Mouse (Mus musculus) CH12.LX (cell line): Measurements from ENCODE around the gene Becn1. TPM values are rescaled to one million over a fixed set of nuclear protein-coding genes. Genes with fewer than 3 reads are reported as not detected.

ENCODE experiments used
- DNase-seq: peaks from one replicate; pipeline ENCODE4 v3.0.0-alpha.2; 2013; ENCODE audit errors: extremely low read depth
- H3K27ac ChIP-seq: 2 replicates; pipeline ENCODE4 v1.5.1; 2012; ENCODE audit warnings: low read depth, mild to moderate bottlenecking, control low read depth, moderate library complexity; ENCODE audit not compliant: insufficient read depth
- H3K27me3 ChIP-seq: replicated peaks from 2 replicates; pipeline ENCODE3; 2012; ENCODE audit warnings: inconsistent platforms
- H3K36me3 ChIP-seq, 2 experiments: replicated peaks in 1 of 2; 2 replicates each; pipeline versions ENCODE3 to v1.6.1; 2012; ENCODE audit warnings: inconsistent platforms in 1 of 2, low read length in 1 of 2, mild to moderate bottlenecking in 1 of 2, mixed read lengths in 1 of 2, moderate library complexity in 1 of 2; ENCODE audit not compliant: control insufficient read depth in 1 of 2, insufficient read depth in 1 of 2
- H3K4me1 ChIP-seq, 2 experiments: 2 replicates each; pipeline ENCODE4 v1.6.1; 2012; ENCODE audit warnings: inconsistent platforms in 1 of 2, moderate library complexity in 1 of 2; ENCODE audit not compliant: insufficient read depth in 2 of 2, control insufficient read depth in 1 of 2
- H3K4me2 ChIP-seq: 2 replicates; pipeline ENCODE4 v1.6.1; 2012; ENCODE audit warnings: low read depth, mild to moderate bottlenecking, control low read depth; ENCODE audit not compliant: poor library complexity, insufficient read depth, severe bottlenecking
- H3K4me3 ChIP-seq, 3 experiments: fragments of 150-350 bp in 1 of 3; sonication (generic) in 1 of 3; replicated peaks in 1 of 3; 2 replicates each; pipeline versions ENCODE3 to v1.5.1; 2011 to 2012; ENCODE audit warnings: low read depth in 2 of 3, low read length in 2 of 3, mild to moderate bottlenecking in 2 of 3, moderate library complexity in 2 of 3, control low read depth in 1 of 3, improper control_type of control experiment in 1 of 3, inconsistent platforms in 1 of 3, mixed read lengths in 1 of 3; ENCODE audit not compliant: poor library complexity in 1 of 3
- H3K79me2 ChIP-seq: replicated peaks from 2 replicates; pipeline ENCODE4 v1.6.1; 2012; ENCODE audit warnings: mild to moderate bottlenecking, moderate library complexity; ENCODE audit not compliant: control insufficient read depth, poor library complexity, insufficient read depth, severe bottlenecking; ENCODE audit errors: extremely low read depth
- H3K9ac ChIP-seq: 2 replicates; pipeline ENCODE4 v1.6.1; 2012; ENCODE audit warnings: low read depth, mild to moderate bottlenecking, control low read depth, moderate library complexity; ENCODE audit not compliant: insufficient read depth
- H3K9me3 ChIP-seq: replicated peaks from 2 replicates; pipeline ENCODE3; 2012; ENCODE audit warnings: low read length, inconsistent platforms, mixed read lengths
- BHLHE40 ChIP-seq: IDR thresholded peaks from 2 replicates; pipeline ENCODE4 v1.6.1; 2011; ENCODE audit warnings: mild to moderate bottlenecking, low read depth, low read length, improper control_type of control experiment
- CHD1 ChIP-seq: IDR thresholded peaks from 2 replicates; pipeline ENCODE4 v1.6.1; 2012; ENCODE audit warnings: low read depth, low read length, improper control_type of control experiment, inconsistent platforms
- EP300 ChIP-seq: IDR thresholded peaks from 2 replicates; pipeline ENCODE4 v1.6.1; 2011; ENCODE audit warnings: low read length, improper control_type of control experiment
- ETS1 ChIP-seq: conservative IDR thresholded peaks from 2 replicates; pipeline ENCODE4 v1.6.1; 2012; ENCODE audit warnings: low read depth, mild to moderate bottlenecking, inconsistent platforms, low read length, improper control_type of control experiment, moderate library complexity
- HCFC1 ChIP-seq: IDR thresholded peaks from 2 replicates; pipeline ENCODE4 v1.6.1; 2012; ENCODE audit warnings: low read depth, mild to moderate bottlenecking, inconsistent platforms, low read length, improper control_type of control experiment
- IRF4 ChIP-seq: IDR thresholded peaks from 2 replicates; pipeline ENCODE4 v1.6.1; 2014; ENCODE audit warnings: low read depth, mild to moderate bottlenecking, inconsistent platforms, low read length, improper control_type of control experiment
- MEF2A ChIP-seq: IDR thresholded peaks from 2 replicates; pipeline ENCODE4 v1.6.1; 2014; ENCODE audit warnings: low read depth, mild to moderate bottlenecking, inconsistent platforms, low read length, improper control_type of control experiment, borderline replicate concordance
- MYC ChIP-seq: IDR thresholded peaks from 2 replicates; pipeline ENCODE4 v1.6.1; 2011; ENCODE audit warnings: low read depth, mild to moderate bottlenecking, improper control_type of control experiment, low read length
- NELFE ChIP-seq: IDR thresholded peaks from 2 replicates; pipeline ENCODE4 v1.6.1; 2011; ENCODE audit warnings: low read depth, low read length, improper control_type of control experiment
- RAD21 ChIP-seq: IDR thresholded peaks from 2 replicates; pipeline ENCODE4 v1.6.1; 2011; ENCODE audit warnings: low read depth, mild to moderate bottlenecking, low read length, improper control_type of control experiment, moderate library complexity
- TBP ChIP-seq: conservative IDR thresholded peaks from 2 replicates; pipeline ENCODE4 v1.6.1; 2011; ENCODE audit warnings: low read depth, low read length, improper control_type of control experiment
- USF1 ChIP-seq: IDR thresholded peaks from 2 replicates; pipeline ENCODE4 v1.6.1; 2014; ENCODE audit warnings: low read depth, mild to moderate bottlenecking, inconsistent platforms, low read length, improper control_type of control experiment
- USF2 ChIP-seq: conservative IDR thresholded peaks from 2 replicates; pipeline ENCODE4 v1.6.1; 2011; ENCODE audit warnings: low read depth, low read length, improper control_type of control experiment
- ZC3H11A ChIP-seq: IDR thresholded peaks from 2 replicates; pipeline ENCODE4 v1.6.1; 2012; ENCODE audit warnings: low read depth, mild to moderate bottlenecking, inconsistent platforms, low read length, improper control_type of control experiment
- ZMIZ1 ChIP-seq: IDR thresholded peaks from 2 replicates; pipeline ENCODE4 v1.6.1; 2012; ENCODE audit warnings: low read depth, mild to moderate bottlenecking, inconsistent platforms, low read length, improper control_type of control experiment
- dilution Hi-C: fragments of 300-500 bp; cut with MboI; formaldehyde crosslinking; loops from 2 replicates; pipeline ENCODE4 v1.14.3; 2020; ENCODE audit warnings: low sequenced_read_pairs; ENCODE audit not compliant: extremely low pct_unique_long_range_greater_than_20kb, extremely low pct_ligation_motif_present
- in situ Hi-C: fragments of 300-500 bp; cut with MboI; formaldehyde crosslinking; loops from 3 replicates; pipeline ENCODE4 v1.14.3; 2019; ENCODE audit warnings: low sequenced_read_pairs, low pct_ligation_motif_present, low pct_unique_long_range_greater_than_20kb, mixed read lengths
- polyA plus RNA-seq: library from polyadenylated mRNA; unstranded; fragments of >175 nt; gene quantifications from 2 replicates; pipeline ENCODE4 v1.2.1, GENCODE M21; 2012; ENCODE audit warnings: low read depth; ENCODE audit not compliant: insufficient read length
- total RNA-seq, 2 experiments: library from RNA; depleted of rRNA; stranded (reverse); fragments of 300-350 nt in 1 of 2; fragments of >200 nt in 1 of 2; gene quantifications; 2 replicates each; pipeline ENCODE4 v1.2.3; 2012 to 2014

Gene Becn1
- total and polyA plus RNA-seq, 3 experiments: 177 to 280 (median 224) TPM

GRCm38 (mm10) chr11:101272446-101272845 is 29.6 kb downstream of the Becn1 start:
- in situ Hi-C loops (no loop called here), dilution Hi-C loops (no loop called here)
- no peak for DNase-seq
- H3K4me2 ChIP-seq: no peak overlapping the region
- H3K9ac ChIP-seq: no peak overlapping the region
- no peaks in the 10 kb centered on the region for H3K27me3 ChIP-seq
- no peaks in the 10 kb centered on the region; the same call in 1 of the 2 replicates for H3K79me2 ChIP-seq
- H3K27ac ChIP-seq: no peak overlapping the region
- H3K9me3 ChIP-seq: no peaks in the 10 kb centered on the region
- H3K4me3 ChIP-seq: no peak overlapping the region
- H3K36me3 ChIP-seq: peaks cover 14 to 68% of the 10 kb centered on the region in 2 experiments
- H3K4me1 ChIP-seq: peaks cover 8 to 16% of the 10 kb centered on the region in 2 experiments; a peak in 3 of 4 replicates
- TF ChIP-seq ETS1 (no peak), USF1 (0 out of 2 replicates have a peak, but pooled peaks have one; percentile 2), RAD21 (no peak), MEF2A (no peak), BHLHE40 (no peak), NELFE (no peak), ZMIZ1 (no peak), IRF4 (no peak), MYC (no peak)

- no peak overlapping the region for H3K4me3 ChIP-seq
- TF ChIP-seq EP300: no peak
- no peak for TF ChIP-seq ZC3H11A
- TF ChIP-seq CHD1: no peak
- TF ChIP-seq USF2: no peak
- TF ChIP-seq HCFC1: no peak
- no peak for TF ChIP-seq TBP
- no peak for DNase-seq
- no peaks in the 10 kb centered on the region for H3K79me2 ChIP-seq
- no peak overlapping the region for H3K4me2 ChIP-seq
- in situ Hi-C loops (no loop called here), dilution Hi-C loops (no loop called here)
- no peaks in the 10 kb centered on the region for H3K9me3 ChIP-seq
- H3K27me3 ChIP-seq: no peaks in the 10 kb centered on the region
- H3K36me3 ChIP-seq: peaks cover 0 to 57% of the 10 kb centered on the region in 2 experiments
- no peaks in the 10 kb centered on the region for H3K4me1 ChIP-seq
- no peak overlapping the region for H3K27ac ChIP-seq
- H3K9ac ChIP-seq: no peak overlapping the region
Observed at GRCm38 (mm10) chr11:101269577-101270116, 32.4 kb downstream of the Becn1 start.
